Mouse (Mus musculus) liver, embryonic 16.5 days (tissue): ENCODE measurements at regions not wholly inside any gene's neighbourhood (a gene's known extent, or its start where the extent isn't known, plus 50 kb on each side); places are given as distances from the start of the nearest gene placed in this dataset.

Experiments
- ATAC-seq: fragments of 200-750 bp; cut with Nextera tagmentation; 2 replicates; pipeline ENCODE4 v1.8.0; 2017; ENCODE audit warnings: low read depth, mild to moderate bottlenecking, moderate number of reproducible peaks, moderate library complexity
- H3K27ac ChIP-seq: fragments of 300-500 bp; sonication (generic); 2 replicates; pipeline ENCODE4 v1.5.1; 2014; ENCODE audit warnings: mild to moderate bottlenecking, low read length
- H3K27me3 ChIP-seq: fragments of 300-500 bp; sonication (generic); 2 replicates; pipeline ENCODE4 v1.6.1; 2014; ENCODE audit warnings: low read depth, low read length, mixed read lengths; ENCODE audit not compliant: control insufficient read depth, insufficient read depth
- H3K36me3 ChIP-seq: fragments of 300-500 bp; sonication (generic); 2 replicates; pipeline ENCODE4 v1.6.1; 2014; ENCODE audit warnings: mild to moderate bottlenecking; ENCODE audit not compliant: control insufficient read depth, insufficient read depth
- H3K4me1 ChIP-seq: fragments of 300-500 bp; sonication (generic); 2 replicates; pipeline ENCODE4 v1.6.1; 2014; ENCODE audit warnings: low read depth, low read length, mixed read lengths; ENCODE audit not compliant: control insufficient read depth
- H3K4me2 ChIP-seq: fragments of 300-500 bp; sonication (generic); 2 replicates; pipeline ENCODE4 v1.6.1; 2014; ENCODE audit warnings: low read depth, low read length, mixed read lengths
- H3K4me3 ChIP-seq: fragments of 300-500 bp; sonication (generic); 2 replicates; pipeline ENCODE4 v1.5.1; 2014; ENCODE audit warnings: low read depth, mild to moderate bottlenecking, low read length
- H3K9ac ChIP-seq: fragments of 300-500 bp; sonication (generic); 2 replicates; pipeline ENCODE4 v1.6.1; 2014; ENCODE audit warnings: low read depth, low read length
- H3K9me3 ChIP-seq: fragments of 300-500 bp; sonication (generic); replicated peaks from 2 replicates; pipeline ENCODE4 v1.6.1; 2016; ENCODE audit warnings: low read length; ENCODE audit not compliant: control insufficient read depth
- WGBS: fragments of 180-500 bp; shearing (Covaris S2); extraction: QIAGEN DNeasy Blood & Tissue Kit; methylation state at CpG from one replicate; pipeline ENCODE4 v1.1.7; 2014; ENCODE audit not compliant: insufficient replicate concordance; 5-methylcytosine and 5-hydroxymethylcytosine counted together

DNA sequence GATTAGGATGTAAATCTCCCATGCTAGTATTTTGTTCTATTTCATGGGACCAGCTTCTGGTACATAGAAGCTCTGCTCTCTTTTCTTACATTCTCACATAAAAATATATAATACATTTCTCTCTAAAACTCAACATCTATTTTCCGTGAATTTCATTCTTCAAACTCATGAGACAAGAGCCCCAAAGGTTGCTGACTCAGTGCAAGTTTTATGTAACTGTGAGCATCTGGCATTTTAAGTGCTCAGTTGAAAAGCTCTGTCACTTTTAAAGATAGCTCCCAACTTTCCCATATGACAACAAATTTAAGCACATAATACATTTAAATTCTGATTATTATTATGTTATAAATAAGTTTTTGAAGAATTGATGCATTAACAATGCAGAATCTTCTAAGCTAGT, 268.5 kb downstream of the AW209491 start:
- no peak for ATAC-seq
- WGBS = 60% methylated on average over 1 of the region's 1 CpGs
- Histone ChIP-seq H3K4me2 (no peak overlapping the region), H3K36me3 (no peaks in the 10 kb centered on the region), H3K4me1 (no peaks in the 10 kb centered on the region), H3K9me3 (no peaks in the 10 kb centered on the region), H3K27me3 (no peaks in the 10 kb centered on the region), H3K4me3 (no peak overlapping the region), H3K9ac (no peak overlapping the region), H3K27ac (no peak overlapping the region)

DNA sequence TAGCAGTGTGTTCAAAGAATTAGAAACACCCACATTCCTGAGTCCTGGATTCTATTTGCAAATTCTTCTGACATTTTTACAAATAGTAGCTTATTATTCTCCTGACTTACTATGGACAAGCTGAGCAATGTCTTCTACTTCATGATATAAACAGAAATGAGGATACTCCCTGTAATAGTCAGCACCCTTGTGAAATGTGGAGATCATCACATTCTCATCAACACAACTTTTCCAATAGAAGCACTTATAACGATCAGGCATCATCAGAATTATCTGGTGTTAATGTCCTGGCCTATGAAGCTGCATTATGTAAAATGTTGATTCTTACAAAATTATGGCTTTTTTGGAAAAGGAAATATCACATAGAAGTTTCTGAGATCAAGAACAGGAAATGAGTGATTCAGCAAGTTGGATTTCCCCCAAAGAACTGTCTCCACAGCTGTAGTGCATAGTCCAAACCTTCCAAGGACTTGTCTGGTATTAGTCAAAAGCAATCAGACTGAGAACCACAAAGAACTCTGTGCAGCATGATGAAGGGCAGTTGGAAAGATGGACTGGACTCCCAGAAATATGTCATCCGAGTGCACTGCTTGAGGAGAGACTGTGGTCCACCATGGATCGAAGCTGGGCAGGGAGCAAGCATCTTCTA, 300.3 kb downstream of the AW209491 start:
- 52% methylated on average over 3 of the region's 3 CpGs for WGBS
- Histone ChIP-seq H3K4me2 (no peak overlapping the region), H3K9me3 (no peaks in the 10 kb centered on the region), H3K9ac (no peak overlapping the region), H3K36me3 (no peaks in the 10 kb centered on the region), H3K27me3 (no peaks in the 10 kb centered on the region), H3K27ac (no peak overlapping the region), H3K4me3 (no peak overlapping the region), H3K4me1 (no peaks in the 10 kb centered on the region)
- no peak for ATAC-seq

DNA sequence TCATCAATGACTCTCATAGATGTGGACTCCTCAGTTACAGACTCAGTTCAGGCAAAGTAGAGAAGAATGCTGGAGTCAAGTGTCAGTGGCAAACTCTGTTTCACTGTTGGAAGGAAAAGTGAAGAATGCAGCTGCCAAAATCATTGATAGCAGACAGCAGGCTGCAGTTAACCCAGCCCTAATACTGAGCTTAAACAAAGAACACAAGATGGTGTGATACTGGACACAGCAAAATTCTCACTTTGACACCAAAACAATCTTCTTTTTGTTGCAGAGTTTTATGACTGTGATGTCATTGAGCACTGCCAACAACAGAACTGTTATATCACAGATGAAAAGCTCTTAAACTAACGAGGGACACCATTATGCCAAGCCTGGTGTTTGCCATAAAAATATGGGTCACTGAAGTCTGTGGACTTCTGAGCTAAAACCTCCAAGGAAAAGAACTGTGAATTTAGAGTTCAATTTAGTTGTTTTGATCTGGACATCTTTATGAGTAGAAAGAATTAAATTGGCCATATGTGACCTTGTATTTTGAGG, 336.3 kb downstream of the AW209491 start:
- H3K4me2 ChIP-seq = no peak overlapping the region
- H3K9ac ChIP-seq = no peak overlapping the region
- no peak for ATAC-seq
- no peaks in the 10 kb centered on the region for H3K36me3 ChIP-seq
- H3K4me1 ChIP-seq = no peaks in the 10 kb centered on the region
- no peak overlapping the region for H3K27ac ChIP-seq
- H3K4me3 ChIP-seq = no peak overlapping the region
- 44% methylated on average over 1 of the region's 1 CpGs for WGBS
- H3K9me3 ChIP-seq = no peaks in the 10 kb centered on the region
- no peaks in the 10 kb centered on the region for H3K27me3 ChIP-seq

DNA sequence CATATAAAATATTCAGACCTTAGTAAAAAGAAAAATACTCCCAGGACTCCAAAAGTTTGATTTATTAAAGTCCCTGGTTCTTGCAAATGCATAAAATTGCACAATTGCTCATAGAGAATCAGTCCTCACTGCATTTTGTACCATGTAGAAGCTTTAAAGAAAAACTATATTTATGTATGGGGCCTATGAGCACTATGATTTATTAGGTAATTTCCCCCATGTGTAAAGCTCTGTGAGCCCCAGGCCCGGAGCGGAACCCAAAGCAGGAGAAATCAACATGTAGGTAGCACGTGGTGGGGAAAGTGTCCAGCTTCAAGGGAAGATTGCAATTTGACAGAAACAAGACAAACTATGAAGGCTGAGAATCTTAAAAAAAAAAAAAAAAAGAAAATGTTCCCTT, 372.7 kb downstream of the AW209491 start:
- Histone ChIP-seq H3K9me3 (no peaks in the 10 kb centered on the region), H3K36me3 (no peaks in the 10 kb centered on the region), H3K27me3 (no peaks in the 10 kb centered on the region), H3K9ac (no peak overlapping the region), H3K27ac (no peak overlapping the region), H3K4me1 (no peaks in the 10 kb centered on the region), H3K4me3 (no peak overlapping the region), H3K4me2 (no peak overlapping the region)
- WGBS = 63% methylated on average over 3 of the region's 3 CpGs
- ATAC-seq = no peak

DNA sequence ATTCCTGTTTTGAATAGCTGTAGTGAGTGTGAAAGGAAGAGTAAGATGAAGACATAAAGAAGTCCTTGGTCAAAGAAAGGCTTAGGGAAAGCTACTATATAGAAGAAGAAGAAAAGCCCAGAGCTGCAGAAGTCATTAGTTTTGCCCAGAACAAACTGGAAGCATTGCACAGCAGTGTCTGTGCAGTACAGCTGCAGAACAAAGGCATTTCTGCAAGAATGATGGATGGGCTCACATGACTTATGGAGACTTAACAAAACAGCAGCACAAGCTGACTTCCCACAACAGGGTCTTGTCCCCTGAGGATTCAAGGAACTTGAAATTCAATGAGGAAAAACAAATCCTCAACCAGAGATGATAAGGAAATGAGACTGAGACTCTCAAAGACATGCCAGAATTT, 381.7 kb downstream of the AW209491 start:
- H3K4me1 ChIP-seq = no peaks in the 10 kb centered on the region
- no peak for ATAC-seq
- no peaks in the 10 kb centered on the region for H3K9me3 ChIP-seq
- H3K4me3 ChIP-seq = no peak overlapping the region
- H3K9ac ChIP-seq = no peak overlapping the region
- H3K27me3 ChIP-seq = no peaks in the 10 kb centered on the region
- H3K36me3 ChIP-seq = no peaks in the 10 kb centered on the region
- H3K27ac ChIP-seq = no peak overlapping the region
- no peak overlapping the region for H3K4me2 ChIP-seq

DNA sequence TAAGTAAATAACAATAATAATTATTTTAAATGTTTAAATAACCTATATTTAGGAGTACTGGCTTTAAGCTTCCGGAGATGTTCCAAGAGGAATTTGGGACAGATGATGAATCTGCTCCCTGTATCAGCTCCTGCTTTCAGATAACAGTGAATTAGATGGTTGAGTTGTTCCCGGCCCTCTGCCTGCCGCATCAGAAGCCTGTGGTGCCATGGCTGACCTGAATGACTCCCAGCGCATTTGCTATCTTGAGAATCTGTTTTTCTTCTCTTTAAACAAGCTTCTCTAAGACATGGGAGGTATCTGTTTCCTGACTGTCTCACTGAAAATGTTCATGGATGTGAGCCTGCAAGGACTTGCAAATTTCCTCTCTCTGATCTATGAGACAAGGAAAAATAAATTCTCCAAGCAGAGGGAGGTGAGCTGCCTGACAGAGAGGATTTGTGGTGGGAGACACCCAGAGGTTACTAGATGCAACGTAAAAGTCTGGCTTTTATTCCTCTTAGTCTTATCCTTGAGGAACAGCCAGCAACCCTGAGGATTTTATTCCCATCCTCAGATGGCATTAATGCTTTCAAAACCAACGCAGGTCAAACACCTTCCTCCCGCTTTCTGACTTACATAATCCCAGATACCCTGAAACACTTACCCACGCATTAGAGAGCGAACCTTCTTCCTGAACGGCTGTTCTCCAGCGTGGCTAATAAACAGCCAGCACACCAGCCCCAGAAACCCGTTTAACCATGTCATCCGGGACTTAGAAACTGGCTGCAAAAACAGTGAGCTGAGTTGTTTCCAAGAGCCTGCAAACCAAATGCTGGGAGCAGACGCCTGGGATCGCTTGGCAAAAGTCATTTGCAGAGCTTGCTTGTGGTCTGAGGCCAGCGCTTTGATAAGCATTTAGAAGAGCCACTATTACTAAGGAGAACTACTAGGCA, 389.1 kb downstream of the AW209491 start:
- Histone ChIP-seq H3K9me3 (no peaks in the 10 kb centered on the region), H3K36me3 (no peaks in the 10 kb centered on the region), H3K4me1 (no peaks in the 10 kb centered on the region), H3K27me3 (no peaks in the 10 kb centered on the region), H3K4me3 (no peak overlapping the region), H3K27ac (no peak overlapping the region), H3K9ac (no peak overlapping the region), H3K4me2 (no peak overlapping the region)
- 42% methylated on average over 16 of the region's 16 CpGs for WGBS
- no peak for ATAC-seq

DNA sequence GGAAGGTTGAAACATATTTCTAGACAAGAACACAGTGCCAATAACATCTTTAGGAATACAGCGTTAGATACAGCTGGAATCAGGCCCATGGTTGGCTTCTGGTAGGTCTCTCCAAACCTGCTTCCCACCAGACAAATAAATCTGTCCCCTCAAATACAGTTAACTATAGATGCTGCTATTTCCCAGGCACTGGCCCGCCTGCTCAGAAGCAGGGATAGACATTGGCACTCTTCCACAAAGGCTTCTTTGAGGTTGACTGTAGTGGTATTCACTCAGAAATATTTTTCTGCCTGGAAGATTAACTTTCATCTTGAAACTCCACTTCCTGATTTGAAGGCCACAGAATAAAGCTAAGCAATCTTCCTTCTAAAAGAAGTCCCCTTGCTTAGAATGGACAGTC, 396.6 kb downstream of the AW209491 start:
- no peak for ATAC-seq
- Histone ChIP-seq H3K27ac (no peak overlapping the region), H3K4me2 (no peak overlapping the region), H3K9me3 (no peaks in the 10 kb centered on the region), H3K4me3 (no peak overlapping the region), H3K27me3 (no peaks in the 10 kb centered on the region), H3K36me3 (no peaks in the 10 kb centered on the region), H3K9ac (no peak overlapping the region), H3K4me1 (no peaks in the 10 kb centered on the region)
- WGBS = 59% methylated on average over 2 of the region's 2 CpGs

DNA sequence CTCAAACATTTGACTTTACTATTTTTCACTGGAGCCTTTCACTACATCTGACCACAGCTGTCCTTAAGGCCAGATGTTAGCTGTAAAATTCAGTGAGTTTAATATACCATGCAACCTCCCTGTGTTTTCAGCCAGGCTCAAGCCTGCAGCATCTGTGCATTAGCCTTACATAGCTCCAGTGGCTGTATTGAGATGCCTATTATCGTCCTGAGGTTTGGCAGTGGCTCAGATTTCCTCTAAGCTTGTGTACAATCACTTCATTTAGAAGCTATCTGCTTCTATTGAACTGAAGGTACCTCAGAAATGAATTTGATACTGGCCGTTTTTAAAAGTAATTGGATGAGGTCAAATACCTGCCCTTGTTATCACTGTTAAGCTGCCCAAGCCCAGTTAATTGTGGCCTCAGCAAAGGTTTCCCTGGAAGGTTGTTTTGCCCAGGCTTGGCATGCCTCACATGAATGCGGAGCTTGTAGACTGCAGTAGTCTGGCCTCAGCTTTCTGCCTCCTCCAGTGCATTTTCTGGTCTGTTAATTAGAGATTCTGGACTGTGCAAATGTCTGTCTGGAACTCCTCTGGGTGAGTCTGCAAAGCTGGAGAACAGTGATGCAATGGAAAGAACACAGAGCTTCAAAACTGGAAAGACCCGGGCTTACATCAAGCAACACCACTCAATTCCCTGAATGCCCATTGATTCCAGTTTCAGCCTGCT, 410.2 kb upstream of the Gli3 start:
- H3K9ac ChIP-seq = no peak overlapping the region
- 53% methylated on average over 4 of the region's 4 CpGs for WGBS
- no peak overlapping the region for H3K4me2 ChIP-seq
- H3K27ac ChIP-seq = no peak overlapping the region
- no peaks in the 10 kb centered on the region for H3K27me3 ChIP-seq
- H3K4me3 ChIP-seq = no peak overlapping the region
- no peaks in the 10 kb centered on the region for H3K9me3 ChIP-seq
- no peak for ATAC-seq
- no peaks in the 10 kb centered on the region for H3K36me3 ChIP-seq
- no peaks in the 10 kb centered on the region for H3K4me1 ChIP-seq

DNA sequence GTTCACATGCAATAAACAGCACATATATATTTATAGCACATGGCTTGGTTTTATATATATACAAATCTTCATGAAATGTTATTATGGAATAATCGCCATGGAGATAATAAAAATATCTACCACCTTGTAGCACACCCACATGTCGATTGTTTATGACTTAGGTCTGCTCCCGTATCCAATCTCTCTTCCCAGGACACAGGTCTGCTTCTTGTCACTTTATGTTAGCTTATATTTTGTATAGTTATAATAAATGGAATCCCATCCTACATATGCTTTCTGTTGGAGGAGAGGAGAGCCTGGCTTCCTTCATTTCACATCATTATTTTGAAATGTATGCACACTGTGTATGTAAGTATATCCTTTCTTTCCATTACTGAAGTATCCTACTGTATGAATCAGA, 408.3 kb upstream of the Gli3 start:
- Histone ChIP-seq H3K36me3 (no peaks in the 10 kb centered on the region), H3K27me3 (no peaks in the 10 kb centered on the region), H3K4me1 (no peaks in the 10 kb centered on the region), H3K4me2 (no peak overlapping the region), H3K4me3 (no peak overlapping the region), H3K9me3 (no peaks in the 10 kb centered on the region), H3K9ac (no peak overlapping the region), H3K27ac (no peak overlapping the region)
- WGBS = 55% methylated on average over 3 of the region's 3 CpGs
- ATAC-seq = no peak
